Comparison of ENCODE assay signal across 9 mouse cellular contexts in genomic region chr1:172368768-172369418, GRCm38 (mm10). TPM values are rescaled to one million over a fixed set of nuclear protein-coding genes. Genes with fewer than 3 reads are reported as not detected.
DNase-seq lines count a peak whose midpoint lies in the region; ATAC-seq lines count a peak whose summit lies in the region.
"Had no signal": no experiment of that assay in that cellular context is flagged by ENCODE, and none has a peak within 500 bp of the region (broad histone marks: within the 10 kb centered on the region; RNA-seq: fewer than 3 reads in every experiment).

No protein-coding gene starts in this region.

- WGBS in heart, embryonic 11.5 days (ENCODE audit: insufficient replicate concordance), result 21% methylated on average over 23 of the region's 23 CpGs

- no peaks in the 10 kb centered on the region for H3K4me1 ChIP-seq in heart, embryonic 11.5 days (ENCODE audit: control insufficient read depth, insufficient read depth, low read length)

- H3K36me3 ChIP-seq in heart, embryonic 11.5 days (ENCODE audit: control insufficient read depth, insufficient read depth, low read length), result no peaks in the 10 kb centered on the region

- H3K27ac ChIP-seq in heart, embryonic 11.5 days (ENCODE audit: low read depth, low read length), result no peak overlapping the region

- DNase-seq in left cerebral cortex, postnatal 14 days (ENCODE audit: low spot score in 2 of 2), result peak; percentile 41 to 50
- DNase-seq in left cerebral cortex, adult 11 months (ENCODE audit: low spot score), result no peak
- peak; percentile 60 to 75 for DNase-seq in adrenal gland, postnatal 36 days
- DNase-seq in kidney, postnatal 14 days, result peak; percentile 44
- DNase-seq in spleen, postnatal 36 days (ENCODE audit: low spot score in 2 of 2), result peak; percentile 61 to 65
- no peak for DNase-seq in cerebellum, adult 11-12 months

- intact Hi-C loops in left cerebral cortex, postnatal 14 days (cut with DNase I), result no loop called here

- peak overlapping the region; percentile 52 for H3K4me2 ChIP-seq in heart, embryonic 11.5 days

- peaks cover 20% of the 10 kb centered on the region for H3K27me3 ChIP-seq in heart, embryonic 11.5 days (ENCODE audit: control insufficient read depth, insufficient read depth, low read length)

- peak; percentile 52; the same call in 1 of the 2 replicates for ATAC-seq in heart, embryonic 11.5 days (replicated peaks; ENCODE audit: insufficient number of reproducible peaks, low FRiP score, low TSS enrichment)
- peak; percentile 81 for ATAC-seq in megakaryocyte, adult 5-6 weeks (ENCODE audit: poor library complexity, severe bottlenecking)

- no peak overlapping the region for H3K9ac ChIP-seq in heart, embryonic 11.5 days (ENCODE audit: low read depth, low read length)

- no peaks in the 10 kb centered on the region for H3K9me3 ChIP-seq in heart, embryonic 11.5 days (replicated peaks; ENCODE audit: control insufficient read depth, low read length)

- H3K4me3 ChIP-seq in heart, embryonic 11.5 days (ENCODE audit: low read depth, low read length), result no peak overlapping the region
- H3K4me3 ChIP-seq: erythroblast, embryonic 14.5 days had no signal

RNA-seq across cellular contexts. Expression of gene Pigm, which starts 7.5 kb away (rescaled TPM):
- total RNA-seq in left cerebral cortex, postnatal 14 days (2021), result 10 to 100 TPM in 1 of 2 experiments, 1 to 10 TPM in 1; 9.8 to 10.5 TPM
- 10 to 100 TPM; 11.2 to 13.2 TPM for total RNA-seq in adrenal gland, postnatal 36 days (2021)
- 8.8 and 9.8 TPM in 2 replicates for polyA plus RNA-seq in heart, embryonic 11.5 days (2014; fragmentation: Nextera tagmentation; extraction: Ambion mirVana)
- 14.1 and 15.5 TPM in 2 replicates for total RNA-seq in megakaryocyte, adult 5-6 weeks (2015)
- 14.8 and 15.1 TPM in 2 replicates for total RNA-seq in megakaryocyte, adult 5-6 weeks (2017)

RNA-seq across cellular contexts. Expression of gene Kcnj10, which starts 27.9 kb away (rescaled TPM):
- total RNA-seq in left cerebral cortex, postnatal 14 days (2021), result 10 to 100 TPM; 79.5 to 84.5 TPM
- total RNA-seq in adrenal gland, postnatal 36 days (2021), result under 1 TPM; 0.46 to 0.56 TPM
- polyA plus RNA-seq in heart, embryonic 11.5 days (2014; fragmentation: Nextera tagmentation; extraction: Ambion mirVana), result 0.09 TPM in 1 of 2 replicates, not detected in the other
- 0.23 and 0.42 TPM in 2 replicates for total RNA-seq in megakaryocyte, adult 5-6 weeks (2015)
- total RNA-seq in megakaryocyte, adult 5-6 weeks (2017), result 0.26 and 0.28 TPM in 2 replicates
- polyA plus RNA-seq: erythroblast, embryonic 14.5 days had no signal

RNA-seq across cellular contexts. Expression of gene Kcnj9, which starts 39.8 kb away (rescaled TPM):
- 100 to 1,000 TPM; 119 to 130 TPM for total RNA-seq in left cerebral cortex, postnatal 14 days (2021)
- under 1 TPM in 1 of 2 experiments, not detected in 1; 0.23 TPM for total RNA-seq in adrenal gland, postnatal 36 days (2021)
- 0.59 and 0.77 TPM in 2 replicates for polyA plus RNA-seq in heart, embryonic 11.5 days (2014; fragmentation: Nextera tagmentation; extraction: Ambion mirVana)
- not detected in 2 replicates for total RNA-seq in megakaryocyte, adult 5-6 weeks (2015)
- not detected in 2 replicates for total RNA-seq in megakaryocyte, adult 5-6 weeks (2017)

Comparison
In these comparisons a context has a peak if more than half of its experiments do, and no peak if none do; other contexts are left out.
1. DNase-seq: peak in left cerebral cortex, postnatal 14 days (2 of 2), adrenal gland, postnatal 36 days (2 of 2), kidney, postnatal 14 days (single experiment) and spleen, postnatal 36 days (2 of 2); none in left cerebral cortex, adult 11 months (single experiment) and cerebellum, adult 11-12 months (single experiment).
2. RNA of gene Kcnj10, which starts 27.9 kb away (total RNA-seq): 79.5 to 84.5 TPM in left cerebral cortex, postnatal 14 days; 0.46 to 0.56 TPM in adrenal gland, postnatal 36 days and 0.23 to 0.42 TPM in megakaryocyte, adult 5-6 weeks; every median in the first group is over 10 times any median in the second.
3. RNA of gene Kcnj9, which starts 39.8 kb away (total RNA-seq): 119 to 130 TPM in left cerebral cortex, postnatal 14 days; 0.23 TPM in adrenal gland, postnatal 36 days and not detected in megakaryocyte, adult 5-6 weeks; every median in the first group is over 10 times any median in the second.